Mouse (Mus musculus) kidney, postnatal 10 days (tissue): ENCODE measurements around the gene Tesc.
A peak's percentile ranks its signal among the peaks of the same experiment; 100 is the strongest.

Experiments
- DNase-seq: peaks from one replicate; pipeline ENCODE4 v3.0.0; 2021; ENCODE audit warnings: mixed read lengths

Gene Tesc

GRCm38 (mm10) chr5:118079354-118079753, 51.8 kb downstream of the Tesc start:
- DNase-seq: no peak

- DNase-seq: no peak
Observed at GRCm38 (mm10) chr5:118079839-118080250, 52.3 kb downstream of the Tesc start.

DNA sequence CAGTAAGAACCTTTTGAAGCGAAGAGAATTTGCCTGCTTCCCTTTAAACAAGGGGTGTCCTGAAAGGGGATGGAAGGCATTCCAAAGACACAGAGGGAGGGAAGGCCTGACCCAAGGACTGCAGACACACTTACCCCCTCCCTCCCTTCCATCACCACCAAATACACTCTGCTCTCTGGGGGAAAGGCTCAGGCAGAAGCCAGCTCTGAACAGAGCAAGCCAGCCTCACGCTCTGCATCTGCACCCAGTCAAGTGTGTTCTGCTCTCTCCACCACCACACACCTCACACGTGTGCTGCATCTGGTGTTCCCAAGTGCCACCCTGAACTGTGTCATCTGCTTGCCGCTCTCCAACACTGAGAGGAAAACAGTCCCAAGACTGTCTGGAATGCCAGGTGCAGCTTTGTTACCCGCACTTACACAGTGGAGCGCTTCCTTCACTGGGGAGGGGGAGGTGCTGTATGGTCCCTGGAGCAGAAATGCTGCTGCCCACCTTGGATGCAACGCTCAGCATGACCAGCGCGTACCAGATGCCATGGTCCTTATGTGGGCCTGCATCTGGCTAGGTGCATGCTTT, 53.9 kb downstream of the Tesc start:
- DNase-seq: no peak

- no peak for DNase-seq
Observed at GRCm38 (mm10) chr5:118081996-118082395, 54.5 kb downstream of the Tesc start.

- DNase-seq: no peak
Observed at GRCm38 (mm10) chr5:118083060-118083638, 55.6 kb downstream of the Tesc start.

- no peak for DNase-seq
Observed at GRCm38 (mm10) chr5:118084171-118084727, 56.7 kb downstream of the Tesc start.

- DNase-seq: no peak
Observed at GRCm38 (mm10) chr5:118085313-118085712, 57.8 kb downstream of the Tesc start.

- no peak for DNase-seq
Observed at GRCm38 (mm10) chr5:118086956-118087355, 59.4 kb downstream of the Tesc start.

DNA sequence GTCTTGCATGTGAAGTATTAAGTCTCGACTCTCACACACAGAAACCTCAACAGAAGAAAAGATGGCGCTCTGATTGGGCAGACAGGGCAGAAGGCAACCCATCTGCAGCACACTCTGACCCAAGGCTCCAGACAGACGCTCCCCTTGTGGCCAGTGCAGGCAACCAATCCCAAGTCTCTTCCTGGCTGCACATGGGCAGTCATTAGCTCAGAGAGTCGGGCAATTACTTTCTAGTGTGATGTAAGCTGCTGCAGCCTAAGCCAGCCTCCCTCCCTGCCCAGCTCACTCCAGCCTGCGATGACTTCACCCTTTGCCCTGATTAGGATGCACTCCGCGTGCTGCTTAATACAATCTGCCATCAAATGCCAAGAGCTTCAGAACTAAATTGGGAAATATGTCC, 61.6 kb downstream of the Tesc start:
- no peak for DNase-seq

GRCm38 (mm10) chr5:118090101-118090500, 62.6 kb downstream of the Tesc start:
- no peak for DNase-seq

DNA sequence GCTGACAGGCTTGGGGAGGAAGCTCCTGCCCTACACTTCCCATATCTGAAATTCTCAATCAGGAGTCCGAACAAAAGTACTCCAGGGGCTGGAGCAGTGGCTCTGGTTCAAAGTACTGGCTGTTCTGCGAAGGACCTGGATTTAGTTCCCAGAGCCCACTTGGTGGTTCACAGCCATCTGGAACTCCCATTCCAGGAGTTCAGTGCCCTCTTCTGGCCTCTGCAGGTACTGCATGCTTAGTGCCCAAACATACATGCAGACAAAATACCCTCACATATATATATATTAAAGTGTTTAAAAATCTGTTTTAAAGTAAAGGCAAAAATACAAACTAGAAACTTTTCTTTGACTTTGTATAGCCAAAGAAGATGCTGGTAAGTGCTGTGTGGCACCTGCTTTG, 63.3 kb downstream of the Tesc start:
- peak; percentile 55 for DNase-seq

GRCm38 (mm10) chr5:118093321-118094035, 65.9 kb downstream of the Tesc start:
- no peak for DNase-seq

DNA sequence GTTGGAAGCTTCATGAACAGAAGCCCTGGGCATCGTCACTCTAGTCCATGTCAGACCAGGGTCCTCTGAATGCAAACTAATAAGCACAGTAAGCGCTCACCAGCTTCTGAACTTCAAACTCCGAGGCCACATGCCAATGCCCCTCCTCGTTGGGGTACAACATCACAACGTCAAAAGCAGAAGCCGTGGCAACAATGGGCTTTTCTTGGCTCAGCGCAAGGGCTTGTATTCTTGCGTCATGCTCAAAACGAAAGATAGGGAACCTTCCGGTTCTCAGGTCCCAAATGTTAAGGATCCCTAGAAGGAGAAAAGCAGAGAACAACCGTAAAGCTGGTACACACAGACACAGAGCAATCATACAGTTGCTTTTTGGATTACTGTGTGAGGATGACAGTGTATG, 67.9 kb downstream of the Tesc start:
- DNase-seq: no peak

- DNase-seq: no peak
Observed at GRCm38 (mm10) chr5:118095849-118096248, 68.3 kb downstream of the Tesc start.

DNA sequence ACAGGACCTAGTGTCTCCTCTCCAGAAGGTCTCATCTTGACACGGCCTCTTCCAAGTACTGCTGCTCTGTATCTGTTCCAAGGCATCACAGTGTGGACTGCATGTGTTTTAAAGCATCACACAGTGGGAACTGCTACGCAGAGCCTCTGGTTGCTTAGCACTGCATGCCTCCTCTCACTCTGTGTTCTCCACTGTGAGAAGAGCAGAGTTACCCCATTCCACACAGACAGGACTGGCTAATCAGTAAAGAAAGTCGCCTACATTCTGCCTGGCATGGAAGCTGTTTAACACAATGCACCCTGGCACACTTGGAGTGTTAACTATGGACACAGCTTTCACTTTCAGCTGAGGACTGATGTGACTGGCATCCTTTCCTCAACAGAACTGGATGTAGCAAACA, 68.8 kb downstream of the Tesc start:
- no peak for DNase-seq

DNA sequence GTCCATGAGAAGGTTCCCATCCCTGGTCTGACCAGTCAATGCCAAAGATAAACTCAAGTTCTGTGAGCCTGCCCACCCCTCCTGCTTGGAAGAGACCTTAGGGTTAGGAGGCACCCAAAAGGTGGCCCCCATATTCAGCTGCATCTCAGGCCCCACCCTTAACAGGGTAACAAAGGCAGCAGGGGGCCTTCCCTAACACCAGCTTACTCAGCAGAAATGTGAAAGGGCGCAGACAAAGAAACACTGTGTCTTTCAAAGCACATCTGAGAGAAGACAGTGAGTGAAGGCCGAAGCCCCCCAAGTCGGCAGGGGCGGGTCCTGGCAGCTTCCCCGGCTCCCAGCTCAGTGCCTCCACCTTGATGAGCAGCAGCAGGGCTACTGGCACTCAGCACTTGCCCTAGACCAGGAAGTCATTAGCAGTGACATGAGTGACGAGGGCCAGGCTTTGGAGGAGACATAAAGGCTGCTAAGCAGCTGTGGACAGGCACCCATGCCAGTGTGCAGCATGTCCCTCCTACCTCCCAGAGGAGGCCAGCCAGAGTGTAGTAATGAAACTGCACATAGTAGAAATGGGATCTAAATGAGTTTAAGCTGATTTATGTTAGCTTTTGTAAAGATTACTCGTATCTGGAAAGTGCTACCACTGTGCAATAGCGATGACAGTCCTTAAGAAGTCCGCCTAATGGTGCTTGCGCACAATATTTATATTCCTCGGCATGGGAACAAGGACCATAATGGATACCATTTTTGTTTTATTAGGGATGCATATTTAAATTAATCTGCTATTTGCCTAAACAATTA, 71.7 kb downstream of the Tesc start:
- DNase-seq: peak; percentile 28

DNA sequence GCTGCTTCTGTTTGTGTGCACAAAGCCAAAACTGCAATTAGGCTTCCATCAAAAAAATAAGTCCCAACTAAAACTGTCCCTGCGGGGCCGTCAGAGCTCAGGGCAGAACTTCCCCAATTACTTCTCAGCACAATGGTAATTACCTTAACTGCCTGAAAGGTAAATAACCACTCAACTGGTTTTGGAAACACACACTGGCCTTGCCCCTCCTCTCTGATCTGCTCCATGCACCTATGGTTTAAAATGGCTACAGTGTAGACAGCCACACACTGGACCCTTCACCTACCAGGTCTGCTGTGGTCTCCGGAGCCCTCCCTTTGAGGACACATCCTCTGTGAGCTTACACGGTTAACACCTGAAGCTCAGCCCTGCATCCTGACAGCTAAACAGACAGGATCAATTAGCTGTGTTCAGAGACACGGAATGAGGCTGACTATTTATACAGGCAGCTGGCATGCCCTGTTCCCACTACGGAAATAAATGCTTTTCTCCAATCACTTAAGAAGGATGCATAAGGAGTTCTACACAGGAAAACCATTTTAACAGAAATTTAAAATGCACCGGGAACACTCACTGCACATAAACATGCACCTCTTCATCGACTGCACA, 72.4 kb downstream of the Tesc start:
- no peak for DNase-seq

DNA sequence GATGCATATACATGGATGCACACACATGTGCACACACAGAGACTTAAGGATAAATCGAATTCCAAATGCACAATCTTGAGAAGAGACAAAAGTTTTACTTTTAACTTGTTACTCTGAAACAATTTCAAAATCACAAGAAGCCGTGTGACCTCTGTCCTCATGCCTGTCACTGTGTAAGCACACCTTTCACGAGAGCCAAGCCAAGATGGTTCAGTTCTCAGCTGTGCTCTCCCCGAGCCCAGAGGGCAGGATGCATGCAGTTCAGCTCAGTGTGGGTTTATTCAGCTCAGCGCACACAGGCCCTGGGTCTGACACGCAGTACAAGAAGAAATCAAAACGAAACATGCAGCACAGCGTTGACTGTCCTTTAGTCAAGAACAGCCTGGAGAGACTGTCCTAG, 78.0 kb downstream of the Tesc start:
- no peak for DNase-seq

DNA sequence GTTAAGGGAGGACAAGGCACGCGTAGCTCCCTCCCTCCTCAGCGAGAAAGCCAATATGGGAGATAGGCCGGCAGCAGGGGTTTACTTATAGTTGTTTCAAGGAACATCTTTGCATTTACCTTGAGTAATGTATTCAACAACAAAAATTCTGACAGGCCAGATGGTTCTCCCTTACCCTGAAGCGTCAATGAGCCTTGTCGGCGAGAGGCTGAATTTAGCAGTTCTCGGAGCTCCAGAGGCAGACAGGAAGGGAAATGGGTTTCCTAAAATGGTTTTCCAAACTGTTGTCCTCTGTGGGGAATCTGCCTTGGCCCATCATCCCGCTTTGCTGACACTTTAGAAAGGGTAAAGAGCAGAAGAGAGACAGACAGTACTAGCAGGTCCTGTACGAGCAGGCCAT, 79.1 kb downstream of the Tesc start:
- no peak for DNase-seq

GRCm38 (mm10) chr5:118108124-118108793, 80.7 kb downstream of the Tesc start:
- DNase-seq: no peak

DNA sequence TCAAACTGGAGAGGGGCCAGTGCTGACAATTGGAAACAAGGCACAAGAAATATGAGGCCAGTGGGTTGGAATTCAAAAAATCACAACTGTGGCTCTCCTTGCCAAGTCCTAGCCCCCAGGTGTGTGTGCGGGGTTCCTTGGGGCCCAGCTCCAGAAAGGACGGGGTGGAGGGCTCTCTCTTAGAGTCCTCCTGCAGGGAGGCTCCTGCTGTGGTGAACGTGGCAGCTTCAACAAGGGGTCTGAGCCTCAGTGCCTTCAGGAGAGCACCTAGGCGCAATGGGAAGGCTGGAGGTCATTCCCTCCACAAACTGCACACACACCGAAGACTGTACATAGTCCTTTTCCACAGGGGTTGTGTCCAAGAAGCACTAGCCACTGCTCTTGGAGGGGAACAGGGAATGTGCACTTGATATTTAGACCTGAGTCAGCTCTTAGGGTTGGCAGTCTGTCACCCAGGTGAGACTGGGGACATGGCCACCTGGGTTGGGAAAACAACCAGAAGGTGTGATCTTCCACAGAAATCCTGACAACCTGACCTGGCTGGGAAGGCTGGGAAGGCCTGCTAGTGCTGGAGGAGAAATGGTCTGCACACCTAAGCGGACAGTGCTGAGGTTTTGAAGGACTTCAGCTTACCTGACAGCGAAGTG, 81.4 kb downstream of the Tesc start:
- DNase-seq: no peak
